Mouse (Mus musculus): ENCODE measurements around the gene Fip1l1. TPM values are rescaled to one million over a fixed set of nuclear protein-coding genes. Genes with fewer than 3 reads are reported as not detected.

Gene Fip1l1
- 31.9 and 36.7 TPM in 2 replicates for polyA plus RNA-seq (2021; fragmentation: Nextera tagmentation)
- long read RNA-seq, experiment 1, full-length matches to known transcripts: 133 of 197 reads
- long read RNA-seq, experiment 1, partial matches to known transcripts: 14 of 197 reads
- long read RNA-seq, experiment 1, other reads (novel, unspliced or antisense): 50 of 197 reads
- long read RNA-seq, experiment 2, full-length matches to known transcripts: 32 of 66 reads
- long read RNA-seq, experiment 2, partial matches to known transcripts: 17 of 66 reads
- long read RNA-seq, experiment 2, other reads (novel, unspliced or antisense): 17 of 66 reads

DNA sequence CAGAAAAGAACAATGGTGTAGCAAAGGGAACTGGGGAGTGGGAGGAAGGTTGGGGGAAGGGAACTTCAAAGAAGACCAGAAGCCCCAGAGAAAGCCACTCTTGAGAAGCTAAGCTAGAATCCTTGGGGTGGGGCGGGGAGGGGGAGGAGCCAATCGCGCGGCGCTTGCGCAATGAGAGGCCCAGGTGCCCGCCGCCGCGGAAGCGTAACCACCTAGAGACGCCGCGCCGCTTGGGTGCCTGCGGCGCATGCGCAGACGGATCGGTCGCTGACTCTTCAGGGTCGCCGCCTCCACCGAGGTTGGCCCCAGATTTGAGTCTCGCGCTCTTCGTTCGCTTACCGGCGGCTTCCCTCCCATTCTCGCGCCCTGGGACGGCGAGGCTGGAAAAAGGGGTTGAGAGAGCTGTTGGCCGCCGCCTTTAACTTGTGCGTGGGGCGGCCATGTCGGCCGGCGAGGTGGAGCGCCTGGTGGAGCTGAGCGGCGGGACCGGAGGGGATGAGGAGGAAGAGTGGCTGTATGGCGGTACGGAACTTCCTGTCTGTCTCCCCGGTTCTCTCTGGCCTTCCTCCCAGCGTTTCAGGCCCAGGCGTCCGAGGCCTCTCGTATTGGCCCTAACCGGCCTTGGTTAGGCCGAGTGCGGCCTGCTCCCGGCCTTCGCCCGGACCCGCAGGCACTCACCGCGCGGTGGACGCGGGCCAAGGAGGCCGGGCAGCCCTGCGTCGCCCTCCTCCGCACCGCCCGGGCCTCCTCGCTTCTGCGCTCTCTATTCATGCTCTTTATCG lies at the start of gene Fip1l1:
Gene Fip1l1, plus strand, starts transcription at position 210 of the 782 bp plus-strand sequence.

DNA sequence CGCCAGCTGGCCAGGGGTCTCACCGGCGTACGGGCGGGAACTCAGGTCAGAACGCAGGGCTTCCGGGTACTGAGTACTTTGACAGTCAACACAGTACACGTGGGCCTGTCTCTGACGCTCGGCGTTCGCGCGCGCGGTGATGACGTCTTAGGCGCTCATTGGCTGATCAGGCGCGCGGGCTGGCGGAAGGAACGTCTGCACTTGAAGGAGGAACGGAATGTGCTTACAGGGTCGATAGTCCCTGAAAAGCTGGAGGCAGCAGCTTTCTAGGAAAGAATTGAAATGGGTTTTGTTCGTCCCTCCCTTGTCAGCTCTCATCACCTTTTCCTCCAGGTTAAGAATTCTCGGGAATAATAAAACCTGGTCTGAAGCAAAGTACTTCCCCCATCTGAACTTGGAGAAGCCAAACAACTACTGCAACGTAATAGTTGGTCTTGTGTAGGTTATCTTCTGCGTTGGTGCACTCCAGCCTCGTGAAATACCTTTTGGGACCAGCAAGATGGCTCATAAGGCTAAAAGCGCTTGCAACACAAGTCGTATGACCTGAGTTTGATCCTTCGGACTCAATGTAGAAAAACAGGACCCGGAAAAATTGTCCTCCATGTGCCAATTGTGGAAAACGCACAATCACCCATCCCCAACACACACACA lies 3.5 kb upstream of the Fip1l1 start, which contains the start of gene Scfd2:
Gene Scfd2, minus strand, starts transcription at position 130 of the 651 bp plus-strand sequence.

Other genes starting within 250 kb of the Fip1l1 start
- gene Scfd2, start 3.7 kb upstream of the Fip1l1 start, polyA plus RNA-seq (2021; fragmentation: Nextera tagmentation): 19.2 and 20.7 TPM in 2 replicates
- 11.5 and 12.9 TPM in 2 replicates for gene Lnx1, start 167.5 kb downstream of the Fip1l1 start, polyA plus RNA-seq (2021; fragmentation: Nextera tagmentation)